Mouse (Mus musculus) thymus, postnatal 10 days (tissue): ENCODE results near the gene Pcbp3.

Experiments
- DNase-seq, 2 experiments: peaks; one replicate each; pipeline ENCODE4 v3.0.0; 2021; ENCODE audit warnings: low spot score in 2 of 2

The Pcbp3 gene

DNA sequence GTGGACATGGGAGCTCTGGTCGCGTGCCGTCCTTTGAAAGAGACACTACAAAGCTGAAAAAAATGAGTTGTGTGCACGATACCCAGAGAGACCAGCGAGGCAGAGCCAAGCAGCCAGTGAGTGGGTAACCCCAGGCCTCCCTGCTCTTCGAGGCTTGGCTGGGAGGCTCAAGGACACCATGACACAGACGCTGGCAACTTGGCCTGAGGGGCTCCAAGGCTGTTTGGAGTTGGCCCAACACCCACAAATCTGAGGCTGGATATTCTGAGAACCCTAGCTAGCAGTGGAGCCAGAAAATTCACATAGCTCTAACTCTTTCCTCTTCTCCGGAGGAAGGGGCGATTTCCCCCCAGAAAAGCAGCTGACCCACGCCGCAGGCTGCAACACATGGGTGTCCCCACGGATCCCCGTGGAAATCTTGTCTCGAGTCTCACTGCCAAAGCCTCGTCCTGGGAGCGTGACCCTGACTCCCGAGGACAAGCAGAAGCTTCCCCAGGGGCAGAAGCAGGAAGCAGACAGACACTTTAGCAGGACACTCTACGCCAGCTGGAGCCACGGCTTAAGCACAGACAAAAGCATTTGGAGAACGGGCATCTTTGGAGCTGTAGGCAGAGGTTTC lies 230.0 kb downstream of the Pcbp3 start:
- DNase-seq, result no peak

GRCm38 (mm10) chr10:76729631-76730620 lies 231.8 kb downstream of the Pcbp3 start:
- DNase-seq, result no peak

DNA sequence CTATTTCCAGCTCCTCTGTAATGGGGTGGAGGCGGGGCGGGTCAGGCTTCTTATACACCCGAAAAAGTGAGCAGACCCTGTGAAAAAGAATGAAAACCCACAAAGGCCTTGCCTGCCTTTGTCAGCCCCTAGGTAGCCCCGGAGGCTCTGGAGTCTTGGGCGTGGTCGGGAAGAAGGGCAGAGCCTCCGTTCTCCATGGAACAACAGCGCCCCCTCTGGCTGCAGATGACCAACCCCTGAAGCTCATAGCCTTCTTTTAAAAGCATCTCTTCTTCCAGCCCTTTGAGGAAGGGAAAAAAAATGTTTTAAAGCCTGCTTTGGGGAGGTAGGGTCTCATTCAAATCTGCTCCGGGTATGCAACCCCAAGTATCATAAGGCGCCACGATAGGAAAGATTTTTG lies 233.3 kb downstream of the Pcbp3 start:
- DNase-seq, result peak in 1 of 2 experiments; percentile 53

- DNase-seq, result no peak
These were observed 234.4 kb downstream of the Pcbp3 start for GRCm38 (mm10) chr10:76727301-76727700.

GRCm38 (mm10) chr10:76726866-76727265 lies 234.8 kb downstream of the Pcbp3 start:
- DNase-seq, result no peak

DNA sequence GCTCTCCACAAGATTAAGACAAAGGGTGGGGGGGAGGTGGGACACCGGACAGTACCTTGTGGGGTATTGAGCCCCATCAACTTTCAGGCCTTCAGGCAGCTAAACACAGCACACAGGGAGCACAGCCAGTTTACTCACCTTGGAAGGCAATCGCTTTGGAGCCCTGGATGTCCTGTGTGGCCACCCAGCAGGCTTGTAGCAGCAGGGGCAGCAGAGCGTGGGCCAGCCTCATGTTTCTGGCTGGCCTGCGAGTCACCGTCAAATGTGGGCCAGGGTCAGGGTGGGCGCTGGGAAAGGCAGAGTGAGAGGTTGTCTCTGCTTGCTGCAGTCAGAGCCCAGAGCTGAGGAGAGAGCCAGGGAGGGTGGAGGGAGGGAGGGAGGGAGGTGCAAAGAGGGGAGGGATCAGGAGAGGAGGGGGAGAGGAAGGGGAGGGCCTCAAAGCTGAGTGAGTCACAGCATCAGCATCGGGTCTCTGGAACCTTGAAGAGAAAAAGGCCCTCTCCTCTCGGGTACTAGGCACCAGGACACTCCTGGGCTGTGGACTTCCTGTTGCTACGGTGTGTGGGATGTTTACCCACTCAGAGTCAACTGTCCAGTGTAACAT lies 235.9 kb downstream of the Pcbp3 start, which contains the start of gene Col6a1:
Gene Col6a1 (minus strand): TSS at position 487 of the 604 bp plus-strand sequence.
- no peak for DNase-seq

DNA sequence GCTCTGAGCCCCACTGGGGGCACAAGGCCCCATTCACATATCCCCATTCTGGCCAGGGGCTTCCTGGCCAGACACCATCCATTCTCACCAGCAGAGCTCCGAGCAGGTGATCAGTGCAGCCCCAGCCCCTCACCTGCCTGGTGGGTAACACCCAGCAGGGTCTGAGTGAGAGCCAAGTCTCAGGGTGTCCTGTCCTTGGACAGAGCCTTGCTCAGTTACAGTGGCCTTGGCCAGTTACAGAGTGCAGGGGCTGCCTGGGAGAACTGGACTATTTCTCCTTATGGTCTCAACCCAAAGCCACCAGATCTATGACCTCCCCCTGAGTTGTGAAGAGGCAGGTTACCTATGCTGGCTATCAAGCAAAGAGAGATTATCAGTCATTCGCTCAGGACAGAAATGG lies 236.6 kb downstream of the Pcbp3 start:
- no peak for DNase-seq

- DNase-seq, result no peak
These were observed 237.4 kb downstream of the Pcbp3 start for GRCm38 (mm10) chr10:76724231-76724736.

- DNase-seq, result no peak
These were observed 238.8 kb downstream of the Pcbp3 start for GRCm38 (mm10) chr10:76722751-76723450.

GRCm38 (mm10) chr10:76721746-76722145 lies 239.9 kb downstream of the Pcbp3 start:
- DNase-seq, result no peak

- no peak for DNase-seq
These were observed 240.5 kb downstream of the Pcbp3 start for GRCm38 (mm10) chr10:76721216-76721615.

GRCm38 (mm10) chr10:76717631-76718030 lies 244.1 kb downstream of the Pcbp3 start:
- no peak for DNase-seq

DNA sequence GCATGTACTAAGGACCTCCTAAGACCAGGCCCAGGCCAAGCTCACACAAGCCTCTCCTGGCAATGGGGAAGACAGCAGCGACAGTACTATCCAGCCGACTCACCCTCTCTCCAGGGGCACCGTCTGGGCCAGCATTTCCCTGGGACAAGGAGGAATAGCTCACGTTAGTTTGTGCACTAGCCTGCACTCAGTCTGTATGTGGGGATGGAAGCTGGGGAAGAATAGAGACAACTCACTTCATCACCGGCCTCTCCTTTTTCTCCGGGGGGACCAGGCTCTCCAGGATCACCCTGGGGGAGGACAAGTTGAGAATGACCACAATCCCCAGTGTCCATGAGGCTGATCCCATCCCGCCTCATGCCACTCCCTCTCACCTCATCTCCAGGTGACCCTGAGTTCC lies 244.7 kb downstream of the Pcbp3 start:
- DNase-seq, result no peak

- no peak for DNase-seq
These were observed 247.4 kb downstream of the Pcbp3 start for GRCm38 (mm10) chr10:76714303-76714702.

DNA sequence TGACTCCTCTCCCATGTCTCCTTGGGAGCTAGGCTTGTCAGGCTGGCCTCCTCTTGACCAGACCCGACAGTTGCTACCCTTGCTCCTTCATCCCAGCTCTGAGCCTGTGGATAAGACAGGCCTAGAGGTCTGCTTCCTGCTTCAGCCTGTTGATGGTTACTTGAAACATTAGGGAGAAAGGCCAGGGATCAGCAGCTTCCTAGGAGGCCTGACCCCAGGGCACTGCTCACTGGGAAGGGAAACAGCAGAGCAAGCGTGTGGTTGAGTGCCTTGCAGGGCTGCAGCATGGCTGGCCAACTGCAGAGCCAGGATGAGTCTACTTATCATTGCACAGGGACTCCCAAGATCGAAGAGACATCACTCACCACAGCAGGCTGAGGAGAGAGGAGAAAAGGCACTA lies 249.2 kb downstream of the Pcbp3 start:
- no peak for DNase-seq
